Comparison of ENCODE assay signal across 9 mouse cellular contexts in the genomic region with DNA sequence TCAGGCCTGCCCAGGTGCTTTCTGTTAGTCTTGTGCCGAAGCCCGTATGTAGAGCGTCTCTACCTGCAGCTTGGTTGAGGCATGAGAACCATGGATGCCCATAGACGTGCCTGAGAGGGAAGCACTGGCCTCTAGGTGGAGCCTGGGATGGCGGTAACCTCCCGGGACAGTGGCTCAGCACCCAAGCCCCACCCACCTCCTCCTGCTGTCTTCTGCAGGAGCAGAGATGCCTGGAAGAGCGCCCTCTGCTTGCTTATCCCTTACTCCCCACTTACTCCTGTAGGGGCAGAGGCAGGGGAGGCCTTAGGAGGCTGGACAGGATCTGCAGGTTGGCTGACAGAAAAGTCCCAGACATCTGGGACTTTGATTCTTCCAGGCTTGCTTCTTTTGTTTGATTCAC.
DNase-seq lines count a peak whose midpoint lies in the region; ATAC-seq and TF ChIP-seq lines count a peak whose summit lies in the region.
"Had no signal": no experiment of that assay in that cellular context is flagged by ENCODE, and none has a peak within 500 bp of the region (broad histone marks: within the 10 kb centered on the region; RNA-seq: fewer than 3 reads in every experiment).

No protein-coding gene starts in this region.

- H3K79me2 ChIP-seq in CH12.LX (replicated peaks; ENCODE audit: control insufficient read depth, extremely low read depth, insufficient read depth, poor library complexity, severe bottlenecking) = no peaks in the 10 kb centered on the region

- no peaks in the 10 kb centered on the region for H3K4me1 ChIP-seq in kidney, embryonic 14.5 days (ENCODE audit: control insufficient read depth, insufficient read depth, low read length)
- H3K4me1 ChIP-seq in CH12.LX (ENCODE audit: control insufficient read depth in 1 of 2, insufficient read depth in 2 of 2) = no peaks in the 10 kb centered on the region
- H3K4me1 ChIP-seq: heart, embryonic 13.5 days had no signal

- peaks cover 5% of the 10 kb centered on the region; the same call in 1 of the 2 replicates for H3K27me3 ChIP-seq in kidney, embryonic 14.5 days (ENCODE audit: control insufficient read depth, insufficient read depth, low read length)
- H3K27me3 ChIP-seq in CH12.LX (replicated peaks) = peaks cover 89% of the 10 kb centered on the region

- no peak for TF ChIP-seq EP300 in CH12.LX (IDR thresholded peaks at IDR 0.05; ENCODE audit: low read length)

- dilution Hi-C loops in CH12.LX (cut with MboI; ENCODE audit: extremely low pct_ligation_motif_present, extremely low pct_unique_long_range_greater_than_20kb, low sequenced_read_pairs) = no loop called here

- in situ Hi-C loops in CH12.LX (cut with MboI; ENCODE audit: low pct_ligation_motif_present, low pct_unique_long_range_greater_than_20kb, low sequenced_read_pairs) = no loop called here

- TF ChIP-seq POLR2A in CH12.LX (IDR thresholded peaks at IDR 0.05; ENCODE audit: low read depth, low read length) = no peak

- H3K9me3 ChIP-seq in kidney, embryonic 14.5 days (ENCODE audit: control insufficient read depth, low read length) = peaks cover 10% of the 10 kb centered on the region
- H3K9me3 ChIP-seq in CH12.LX (replicated peaks; ENCODE audit: low read length) = peaks cover 11% of the 10 kb centered on the region

- peak in 1 of 2 experiments; percentile 59; a peak in 2 of 4 replicates for TF ChIP-seq CTCF in CH12.LX (conservative IDR thresholded peaks at IDR 0.05 in 1 of 2, IDR thresholded peaks at IDR 0.05 in 1 of 2; ENCODE audit: low read depth in 2 of 2, low read length in 2 of 2)

- no peak overlapping the region for H3K9ac ChIP-seq in kidney, embryonic 14.5 days (ENCODE audit: low read depth, low read length)
- no peak overlapping the region for H3K9ac ChIP-seq in CH12.LX (ENCODE audit: insufficient read depth, low read depth)
- H3K9ac ChIP-seq: heart, embryonic 13.5 days had no signal

- 25% methylated on average over 7 of the region's 7 CpGs for WGBS in kidney, embryonic 14.5 days

- intact Hi-C loops in left cerebral cortex, postnatal 10 days (cut with DNase I) = no loop called here

- DNase-seq in kidney, adult 18-20 months = peak; percentile 21
- DNase-seq in CH12.LX (ENCODE audit: extremely low read depth) = peak; percentile 22
- peak; percentile 81 for DNase-seq in adrenal gland, postnatal 14 days
- peak; percentile 45 to 56 for DNase-seq in kidney, postnatal 25 days
- DNase-seq in right cerebral cortex, adult 18-20 months = no peak
- DNase-seq in MN1 (ENCODE audit: low spot score) = no peak
- DNase-seq in left cerebral cortex, postnatal 10 days (ENCODE audit: extremely low spot score in 1 of 2, low spot score in 2 of 2) = no peak

- no peak overlapping the region for H3K4me3 ChIP-seq in kidney, embryonic 14.5 days (ENCODE audit: low read length)
- no peak overlapping the region for H3K4me3 ChIP-seq in CH12.LX (replicated peaks in 1 of 3; ENCODE audit: low read depth in 2 of 3, low read length in 2 of 3, poor library complexity in 1 of 3)
- H3K4me3 ChIP-seq: heart, embryonic 13.5 days had no signal

- TF ChIP-seq RAD21 in CH12.LX (IDR thresholded peaks at IDR 0.05; ENCODE audit: low read depth, low read length) = peak; percentile 20

- H3K4me2 ChIP-seq in kidney, embryonic 14.5 days (replicated peaks; ENCODE audit: low read depth, low read length) = no peak overlapping the region
- H3K4me2 ChIP-seq in CH12.LX (ENCODE audit: insufficient read depth, low read depth, poor library complexity, severe bottlenecking) = no peak overlapping the region
- H3K4me2 ChIP-seq: heart, embryonic 13.5 days had no signal

- H3K27ac ChIP-seq in kidney, embryonic 14.5 days (ENCODE audit: low read depth, low read length) = no peak overlapping the region
- no peak overlapping the region for H3K27ac ChIP-seq in CH12.LX (ENCODE audit: insufficient read depth, low read depth)
- H3K27ac ChIP-seq: heart, embryonic 13.5 days had no signal

- ATAC-seq in kidney, embryonic 14.5 days (ENCODE audit: low FRiP score, low TSS enrichment) = no peak

- no peaks in the 10 kb centered on the region for H3K36me3 ChIP-seq in kidney, embryonic 14.5 days (ENCODE audit: control insufficient read depth, insufficient read depth, low read length)
- no peaks in the 10 kb centered on the region for H3K36me3 ChIP-seq in CH12.LX (replicated peaks in 1 of 2; ENCODE audit: control insufficient read depth in 1 of 2, insufficient read depth in 1 of 2, low read length in 1 of 2)
- H3K36me3 ChIP-seq: heart, embryonic 13.5 days had no signal

TF ChIP-seq in CH12.LX, 34 proteins besides CTCF, POLR2A, EP300 and RAD21:
- TF ChIP-seq MAFK (IDR thresholded peaks at IDR 0.05; ENCODE audit: insufficient replicate concordance, low read length) (no peak), SMC3 (IDR thresholded peaks at IDR 0.05; ENCODE audit: low read depth, low read length) (peak; percentile 22), RCOR1 (conservative IDR thresholded peaks at IDR 0.05; ENCODE audit: low read depth, low read length) (no peak)

Comparison
In these comparisons a context has a peak if more than half of its experiments do, and no peak if none do; other contexts are left out.
1. DNase-seq: peak in kidney, adult 18-20 months (single experiment), CH12.LX (single experiment), adrenal gland, postnatal 14 days (single experiment) and kidney, postnatal 25 days (2 of 2); none in right cerebral cortex, adult 18-20 months (single experiment), MN1 (single experiment) and left cerebral cortex, postnatal 10 days (0 of 2).